Mouse (Mus musculus) myocyte (in vitro differentiated cells): ENCODE results near the gene Rps15a. TPM values are rescaled to one million over a fixed set of nuclear protein-coding genes. Genes with fewer than 3 reads are reported as not detected.

Experiments used
- H3K27me3 ChIP-seq: one replicate; pipeline ENCODE4 v1.6.1; 2011; ENCODE audit not compliant: control insufficient read depth, insufficient read depth, insufficient read length
- H3K36me3 ChIP-seq: one replicate; pipeline ENCODE4 v1.6.1; 2011; ENCODE audit not compliant: control insufficient read depth, insufficient read depth
- H3K4me2 ChIP-seq: one replicate; pipeline ENCODE4 v1.6.1; 2011; ENCODE audit warnings: low read depth, control low read depth
- H3K4me3 ChIP-seq: one replicate; pipeline ENCODE4 v1.5.1; 2011; ENCODE audit warnings: mild to moderate bottlenecking, control low read depth, moderate library complexity
- H3K79me2 ChIP-seq: one replicate; pipeline ENCODE4 v1.6.1; 2011; ENCODE audit not compliant: control insufficient read depth, insufficient read depth
- H3ac ChIP-seq: one replicate; pipeline ENCODE4 v1.6.1; 2011; ENCODE audit not compliant: control insufficient read depth, insufficient read length
- CEBPB ChIP-seq: IDR thresholded peaks from 2 replicates; pipeline ENCODE4 v1.6.1; 2011; ENCODE audit warnings: mild to moderate bottlenecking, moderate library complexity; ENCODE audit not compliant: poor library complexity, insufficient read depth, severe bottlenecking
- E2F4 ChIP-seq: IDR thresholded peaks from one replicate; pipeline ENCODE4 v1.6.1; 2011; ENCODE audit warnings: mild to moderate bottlenecking, control low read depth, moderate library complexity; ENCODE audit not compliant: insufficient read depth
- MAX ChIP-seq: IDR thresholded peaks from one replicate; pipeline ENCODE4 v1.6.1; 2011; ENCODE audit warnings: low read depth, mild to moderate bottlenecking, control low read depth
- MYOD1 ChIP-seq, 3 experiments: IDR thresholded peaks; one replicate each; pipeline ENCODE4 v1.6.1; 2011; ENCODE audit warnings: control low read depth in 2 of 3, low read depth in 2 of 3, mild to moderate bottlenecking in 2 of 3, moderate library complexity in 1 of 3; ENCODE audit not compliant: insufficient read length in 2 of 3, control insufficient read depth in 1 of 3
- MYOG ChIP-seq, 3 experiments: IDR thresholded peaks; one replicate each; pipeline ENCODE4 v1.6.1; 2011; ENCODE audit warnings: control low read depth in 2 of 3, low read depth in 2 of 3, mild to moderate bottlenecking in 2 of 3; ENCODE audit not compliant: insufficient read length in 2 of 3, control insufficient read depth in 1 of 3, insufficient read depth in 1 of 3
- POLR2A ChIP-seq: IDR thresholded peaks from one replicate; pipeline ENCODE4 v1.6.1; 2011; ENCODE audit warnings: low read depth, mild to moderate bottlenecking, control low read depth, moderate library complexity; ENCODE audit not compliant: insufficient read length
- POLR2AphosphoS2 ChIP-seq: IDR thresholded peaks from one replicate; pipeline ENCODE4 v1.6.1; 2011; ENCODE audit warnings: low read depth, control low read depth; ENCODE audit not compliant: insufficient read length
- REST ChIP-seq: IDR thresholded peaks from one replicate; pipeline ENCODE4 v1.6.1; 2011; ENCODE audit warnings: mild to moderate bottlenecking, control low read depth, moderate library complexity; ENCODE audit not compliant: insufficient read depth, insufficient read length
- SRF ChIP-seq: IDR thresholded peaks from one replicate; pipeline ENCODE4 v1.6.1; 2011; ENCODE audit warnings: low read depth; ENCODE audit not compliant: control insufficient read depth, insufficient read length
- TCF12 ChIP-seq: IDR thresholded peaks from one replicate; pipeline ENCODE4 v1.6.1; 2011; ENCODE audit warnings: mild to moderate bottlenecking, control low read depth; ENCODE audit not compliant: poor library complexity, insufficient read depth, severe bottlenecking
- TCF3 ChIP-seq: IDR thresholded peaks from one replicate; pipeline ENCODE4 v1.6.1; 2011; ENCODE audit warnings: low read depth, control low read depth; ENCODE audit not compliant: insufficient read length
- USF1 ChIP-seq: IDR thresholded peaks from one replicate; pipeline ENCODE4 v1.6.1; 2011; ENCODE audit warnings: low read depth, mild to moderate bottlenecking, control low read depth, moderate library complexity
- polyA plus RNA-seq: library from polyadenylated mRNA; unstranded; fragments of >200 nt; fragmentation: generic; extraction: Trizol; gene quantifications from one replicate; pipeline ENCODE4 v1.2.1, GENCODE M21; 2012; ENCODE audit warnings: missing spikeins

Gene Rps15a
- polyA plus RNA-seq, 1 experiment = 1,920 TPM

GRCm38 (mm10) chr7:118097615-118098014 lies 18.4 kb downstream of the Rps15a start:
- Histone ChIP-seq H3ac (no peak overlapping the region), H3K36me3 (no peaks in the 10 kb centered on the region), H3K79me2 (no peaks in the 10 kb centered on the region), H3K4me2 (no peak overlapping the region), H3K4me3 (no peak overlapping the region), H3K27me3 (peaks cover 5% of the 10 kb centered on the region)
- TF ChIP-seq POLR2A = no peak
- TF ChIP-seq E2F4 = no peak
- TF ChIP-seq MAX = no peak
- no peak for TF ChIP-seq TCF3
- no peak for TF ChIP-seq MYOD1 (IDR thresholded peaks at IDR 0.05; ENCODE audit: control insufficient read depth in 1 of 3, insufficient read length in 2 of 3, low read depth in 2 of 3)
- no peak for TF ChIP-seq TCF12
- no peak for TF ChIP-seq MYOG (IDR thresholded peaks at IDR 0.05; ENCODE audit: control insufficient read depth in 1 of 3, insufficient read depth in 1 of 3, insufficient read length in 2 of 3, low read depth in 2 of 3)
- TF ChIP-seq REST = no peak
- no peak for TF ChIP-seq POLR2AphosphoS2
- TF ChIP-seq SRF = no peak
- TF ChIP-seq CEBPB = no peak
- TF ChIP-seq USF1 = no peak

DNA sequence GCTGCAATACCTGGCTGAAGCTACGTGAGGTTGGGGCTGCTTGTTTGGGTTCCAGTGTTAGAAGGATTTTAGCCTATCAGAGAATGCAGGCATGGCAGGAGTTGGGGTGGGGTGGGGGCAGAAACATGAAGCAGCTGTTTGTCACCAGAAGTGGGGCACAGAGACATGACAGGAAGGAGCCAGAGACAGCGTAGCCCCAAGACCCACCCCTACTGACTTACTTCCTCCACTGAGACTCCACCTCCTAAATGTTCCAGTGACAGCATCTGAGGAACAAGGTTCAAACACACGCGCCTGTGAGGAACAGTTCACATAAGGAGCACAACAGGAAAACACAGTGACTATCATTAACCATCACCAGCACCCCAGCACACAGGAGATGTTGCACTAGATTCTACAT lies 36.0 kb downstream of the Rps15a start:
- no peak overlapping the region for H3ac ChIP-seq
- no peak overlapping the region for H3K4me2 ChIP-seq
- no peak overlapping the region for H3K4me3 ChIP-seq
- TF ChIP-seq SRF = no peak
- no peak for TF ChIP-seq REST
- no peak for TF ChIP-seq TCF12
- TF ChIP-seq USF1 = no peak
- TF ChIP-seq POLR2A = no peak
- TF ChIP-seq POLR2AphosphoS2 = no peak
- no peak for TF ChIP-seq MYOG (IDR thresholded peaks at IDR 0.05; ENCODE audit: control insufficient read depth in 1 of 3, insufficient read depth in 1 of 3, insufficient read length in 2 of 3, low read depth in 2 of 3)
- TF ChIP-seq TCF3 = no peak
- TF ChIP-seq CEBPB = no peak
- TF ChIP-seq E2F4 = no peak
- no peak for TF ChIP-seq MYOD1 (IDR thresholded peaks at IDR 0.05; ENCODE audit: control insufficient read depth in 1 of 3, insufficient read length in 2 of 3, low read depth in 2 of 3)
- TF ChIP-seq MAX = no peak
- no peaks in the 10 kb centered on the region for H3K27me3 ChIP-seq
- H3K79me2 ChIP-seq = no peaks in the 10 kb centered on the region
- no peaks in the 10 kb centered on the region for H3K36me3 ChIP-seq

DNA sequence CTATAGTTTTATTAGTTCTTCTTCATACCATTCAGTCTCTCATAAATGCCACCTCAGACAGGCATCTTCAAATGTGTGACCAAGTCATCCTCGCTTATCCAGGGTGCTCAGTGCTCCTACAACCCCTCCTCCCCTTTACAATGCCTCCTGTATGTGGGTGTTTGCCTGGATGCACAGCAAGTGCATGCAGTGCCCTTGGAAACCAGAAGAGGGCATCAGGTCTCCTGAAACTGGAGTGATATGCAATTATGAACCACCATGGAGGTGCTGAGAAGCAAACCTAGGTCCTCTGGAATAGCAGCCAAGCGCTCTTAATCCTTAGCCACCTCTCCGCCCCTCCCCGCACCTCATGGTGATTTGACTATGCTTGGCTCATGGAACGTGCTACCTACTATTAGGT lies 36.9 kb downstream of the Rps15a start:
- Histone ChIP-seq H3K27me3 (no peaks in the 10 kb centered on the region), H3ac (no peak overlapping the region), H3K4me3 (no peak overlapping the region), H3K79me2 (no peaks in the 10 kb centered on the region), H3K4me2 (no peak overlapping the region), H3K36me3 (no peaks in the 10 kb centered on the region)
- TF ChIP-seq REST = no peak
- no peak for TF ChIP-seq POLR2AphosphoS2
- no peak for TF ChIP-seq MYOD1 (IDR thresholded peaks at IDR 0.05; ENCODE audit: control insufficient read depth in 1 of 3, insufficient read length in 2 of 3, low read depth in 2 of 3)
- TF ChIP-seq TCF3 = no peak
- no peak for TF ChIP-seq POLR2A
- TF ChIP-seq CEBPB = no peak
- TF ChIP-seq MYOG (IDR thresholded peaks at IDR 0.05; ENCODE audit: control insufficient read depth in 1 of 3, insufficient read depth in 1 of 3, insufficient read length in 2 of 3, low read depth in 2 of 3) = no peak
- TF ChIP-seq MAX = no peak
- TF ChIP-seq SRF = no peak
- TF ChIP-seq USF1 = no peak
- TF ChIP-seq TCF12 = no peak
- TF ChIP-seq E2F4 = no peak

GRCm38 (mm10) chr7:118067261-118067660 lies 48.7 kb downstream of the Rps15a start:
- Histone ChIP-seq H3ac (no peak overlapping the region), H3K27me3 (no peaks in the 10 kb centered on the region), H3K36me3 (no peaks in the 10 kb centered on the region), H3K4me2 (no peak overlapping the region), H3K79me2 (no peaks in the 10 kb centered on the region), H3K4me3 (no peak overlapping the region)
- TF ChIP-seq REST = no peak
- no peak for TF ChIP-seq MYOD1 (IDR thresholded peaks at IDR 0.05; ENCODE audit: control insufficient read depth in 1 of 3, insufficient read length in 2 of 3, low read depth in 2 of 3)
- TF ChIP-seq TCF3 = no peak
- TF ChIP-seq POLR2A = no peak
- TF ChIP-seq TCF12 = no peak
- TF ChIP-seq MAX = no peak
- no peak for TF ChIP-seq MYOG (IDR thresholded peaks at IDR 0.05; ENCODE audit: control insufficient read depth in 1 of 3, insufficient read depth in 1 of 3, insufficient read length in 2 of 3, low read depth in 2 of 3)
- TF ChIP-seq USF1 = no peak
- TF ChIP-seq CEBPB = no peak
- no peak for TF ChIP-seq SRF
- TF ChIP-seq E2F4 = no peak
- TF ChIP-seq POLR2AphosphoS2 = no peak

DNA sequence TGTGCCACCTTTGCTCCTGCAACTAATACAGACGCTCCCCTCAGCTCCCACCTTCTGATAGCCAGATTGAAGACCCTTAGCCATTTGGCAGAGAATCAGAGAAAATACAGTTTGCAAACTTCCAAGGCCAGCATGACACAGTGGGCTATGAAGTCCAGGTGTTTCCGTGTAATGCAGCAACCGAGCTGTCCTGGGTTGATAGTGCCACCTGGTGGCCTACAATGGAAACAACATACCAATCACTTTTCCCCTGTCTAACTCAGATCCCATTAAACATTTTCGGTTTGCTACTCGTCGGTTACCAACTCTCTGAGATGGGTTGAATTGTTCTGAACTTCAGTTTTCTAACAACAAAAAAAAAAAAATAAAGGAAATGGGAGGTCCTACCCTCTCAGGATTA lies 59.7 kb downstream of the Rps15a start:
- Histone ChIP-seq H3K27me3 (no peaks in the 10 kb centered on the region), H3K79me2 (no peaks in the 10 kb centered on the region), H3ac (no peak overlapping the region), H3K4me3 (no peak overlapping the region), H3K36me3 (no peaks in the 10 kb centered on the region), H3K4me2 (no peak overlapping the region)
- TF ChIP-seq MYOD1 (IDR thresholded peaks at IDR 0.05; ENCODE audit: control insufficient read depth in 1 of 3, insufficient read length in 2 of 3, low read depth in 2 of 3) (no peak), MAX (no peak), TCF3 (no peak), E2F4 (no peak), MYOG (IDR thresholded peaks at IDR 0.05; ENCODE audit: control insufficient read depth in 1 of 3, insufficient read depth in 1 of 3, insufficient read length in 2 of 3, low read depth in 2 of 3) (no peak), USF1 (no peak), TCF12 (no peak), POLR2AphosphoS2 (no peak), SRF (no peak), CEBPB (no peak), REST (no peak)
